Mouse (Mus musculus) heart, embryonic 11.5 days (tissue): ENCODE measurements at regions not wholly inside any gene's neighbourhood (a gene's known extent, or its start where the extent isn't known, plus 50 kb on each side); places are given as distances from the start of the nearest gene placed in this dataset.

Source experiments
- ATAC-seq: fragments of 200-750 bp; cut with Nextera tagmentation; replicated peaks from 2 replicates; pipeline ENCODE4 v1.8.0; 2017; ENCODE audit warnings: moderate library complexity; ENCODE audit not compliant: insufficient number of reproducible peaks, low FRiP score, low TSS enrichment
- H3K27ac ChIP-seq: fragments of 300-500 bp; sonication (generic); 2 replicates; pipeline ENCODE4 v1.5.1; 2014; ENCODE audit warnings: mild to moderate bottlenecking, low read depth, low read length
- H3K27me3 ChIP-seq: fragments of 300-500 bp; sonication (generic); 2 replicates; pipeline ENCODE4 v1.6.1; 2014; ENCODE audit warnings: mild to moderate bottlenecking, low read length, mixed read lengths; ENCODE audit not compliant: control insufficient read depth, insufficient read depth
- H3K36me3 ChIP-seq: fragments of 300-500 bp; sonication (generic); 2 replicates; pipeline ENCODE4 v1.6.1; 2014; ENCODE audit warnings: mild to moderate bottlenecking, low read length, moderate library complexity, mixed read lengths; ENCODE audit not compliant: control insufficient read depth, insufficient read depth
- H3K4me1 ChIP-seq: fragments of 300-500 bp; sonication (generic); 2 replicates; pipeline ENCODE4 v1.6.1; 2014; ENCODE audit warnings: low read length; ENCODE audit not compliant: control insufficient read depth, insufficient read depth
- H3K4me2 ChIP-seq: fragments of 300-500 bp; sonication (generic); 2 replicates; pipeline ENCODE4 v1.6.1; 2014; ENCODE audit warnings: mild to moderate bottlenecking, moderate library complexity
- H3K4me3 ChIP-seq: fragments of 300-500 bp; sonication (generic); 2 replicates; pipeline ENCODE4 v1.5.1; 2014; ENCODE audit warnings: low read depth, low read length
- H3K9ac ChIP-seq: fragments of 300-500 bp; sonication (generic); 2 replicates; pipeline ENCODE4 v1.6.1; 2014; ENCODE audit warnings: mild to moderate bottlenecking, low read depth, low read length, moderate library complexity
- H3K9me3 ChIP-seq: fragments of 300-500 bp; sonication (generic); replicated peaks from 2 replicates; pipeline ENCODE4 v1.6.1; 2016; ENCODE audit warnings: low read length; ENCODE audit not compliant: control insufficient read depth
- WGBS: fragments of 180-500 bp; shearing (Covaris S2); extraction: QIAGEN DNeasy Blood & Tissue Kit; methylation state at CpG from one replicate; pipeline ENCODE4 v1.1.7; 2014; ENCODE audit not compliant: insufficient replicate concordance; 5-methylcytosine and 5-hydroxymethylcytosine counted together

DNA sequence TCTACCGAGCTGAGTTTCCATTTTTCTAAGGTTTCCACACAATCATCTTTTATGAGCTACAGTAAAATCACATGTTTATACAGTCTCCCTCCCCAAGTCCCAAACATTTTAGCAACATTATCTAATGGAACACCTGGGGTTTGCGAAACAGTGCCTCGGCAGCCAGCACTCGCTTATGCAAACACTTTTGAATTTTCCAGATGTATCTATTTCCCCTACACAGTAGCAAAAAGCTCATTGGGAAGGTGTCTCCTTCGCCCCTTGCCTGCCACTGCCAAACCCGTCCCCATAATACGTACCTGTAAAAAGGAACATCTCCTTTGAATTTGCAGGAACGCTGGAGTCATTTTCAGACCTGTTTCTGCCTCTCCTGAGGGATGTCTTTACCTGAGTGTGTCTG is 149.6 kb upstream of the Mocs1 start:
- Histone ChIP-seq H3K27ac (no peak overlapping the region), H3K4me3 (no peak overlapping the region), H3K36me3 (no peaks in the 10 kb centered on the region), H3K9ac (no peak overlapping the region), H3K4me2 (no peak overlapping the region), H3K4me1 (no peaks in the 10 kb centered on the region), H3K27me3 (no peaks in the 10 kb centered on the region), H3K9me3 (no peaks in the 10 kb centered on the region)
- ATAC-seq, result no peak
- 79% methylated on average over 8 of the region's 8 CpGs for WGBS

- Histone ChIP-seq H3K9me3 (no peaks in the 10 kb centered on the region), H3K27me3 (no peaks in the 10 kb centered on the region), H3K4me2 (no peak overlapping the region), H3K9ac (no peak overlapping the region), H3K4me3 (no peak overlapping the region), H3K36me3 (no peaks in the 10 kb centered on the region), H3K27ac (no peak overlapping the region), H3K4me1 (no peaks in the 10 kb centered on the region)
- WGBS, result 76% methylated on average over 10 of the region's 10 CpGs
- ATAC-seq, result no peak
These were observed 149.0 kb upstream of the Mocs1 start for GRCm38 (mm10) chr17:49278973-49279727.

- H3K27me3 ChIP-seq, result no peaks in the 10 kb centered on the region
- ATAC-seq, result no peak
- H3K4me1 ChIP-seq, result no peaks in the 10 kb centered on the region
- H3K9ac ChIP-seq, result no peak overlapping the region
- no peaks in the 10 kb centered on the region for H3K36me3 ChIP-seq
- H3K4me2 ChIP-seq, result no peak overlapping the region
- no peak overlapping the region for H3K27ac ChIP-seq
- 80% methylated on average over 13 of the region's 13 CpGs for WGBS
- H3K9me3 ChIP-seq, result no peaks in the 10 kb centered on the region
- H3K4me3 ChIP-seq, result no peak overlapping the region
These were observed 146.8 kb upstream of the Mocs1 start for GRCm38 (mm10) chr17:49281344-49281743.

- no peaks in the 10 kb centered on the region for H3K27me3 ChIP-seq
- H3K27ac ChIP-seq, result no peak overlapping the region
- H3K9ac ChIP-seq, result no peak overlapping the region
- no peak overlapping the region for H3K4me2 ChIP-seq
- no peaks in the 10 kb centered on the region for H3K4me1 ChIP-seq
- H3K4me3 ChIP-seq, result no peak overlapping the region
- H3K36me3 ChIP-seq, result no peaks in the 10 kb centered on the region
- no peak for ATAC-seq
- 77% methylated on average over 10 of the region's 10 CpGs for WGBS
- no peaks in the 10 kb centered on the region for H3K9me3 ChIP-seq
These were observed 145.7 kb upstream of the Mocs1 start for GRCm38 (mm10) chr17:49282498-49282897.

GRCm38 (mm10) chr17:49283491-49283890 is 144.7 kb upstream of the Mocs1 start:
- H3K36me3 ChIP-seq, result no peaks in the 10 kb centered on the region
- H3K27me3 ChIP-seq, result no peaks in the 10 kb centered on the region
- no peak overlapping the region for H3K9ac ChIP-seq
- H3K4me3 ChIP-seq, result no peak overlapping the region
- no peaks in the 10 kb centered on the region for H3K9me3 ChIP-seq
- no peaks in the 10 kb centered on the region for H3K4me1 ChIP-seq
- ATAC-seq, result no peak
- 80% methylated on average over 5 of the region's 5 CpGs for WGBS
- H3K27ac ChIP-seq, result no peak overlapping the region
- no peak overlapping the region for H3K4me2 ChIP-seq

DNA sequence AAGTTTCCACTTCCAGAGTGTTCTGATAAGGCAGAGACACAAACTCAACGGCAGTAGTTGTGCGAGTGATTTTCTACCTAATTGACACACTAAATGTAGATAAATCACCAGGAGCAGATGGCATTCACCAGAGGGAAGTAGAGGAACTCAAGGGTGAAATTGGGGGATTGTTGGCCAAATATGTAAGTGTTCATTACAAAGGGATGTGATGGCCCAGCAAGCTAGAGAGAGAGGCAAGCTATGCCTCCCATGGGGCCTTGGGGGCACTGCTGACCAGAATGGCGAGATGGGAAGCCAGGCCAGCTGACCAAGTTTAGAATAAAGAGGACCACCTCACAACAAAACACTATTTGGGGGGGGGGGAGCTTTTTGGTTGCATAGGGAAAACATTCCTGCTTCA is 136.5 kb upstream of the Mocs1 start:
- H3K4me1 ChIP-seq, result no peaks in the 10 kb centered on the region
- no peak for ATAC-seq
- H3K27ac ChIP-seq, result no peak overlapping the region
- H3K36me3 ChIP-seq, result no peaks in the 10 kb centered on the region
- no peak overlapping the region for H3K9ac ChIP-seq
- no peaks in the 10 kb centered on the region for H3K9me3 ChIP-seq
- no peak overlapping the region for H3K4me2 ChIP-seq
- WGBS, result 68% methylated on average over 3 of the region's 3 CpGs
- no peaks in the 10 kb centered on the region for H3K27me3 ChIP-seq
- H3K4me3 ChIP-seq, result no peak overlapping the region

- no peak overlapping the region for H3K4me3 ChIP-seq
- H3K27ac ChIP-seq, result no peak overlapping the region
- no peak for ATAC-seq
- H3K9ac ChIP-seq, result no peak overlapping the region
- no peaks in the 10 kb centered on the region for H3K36me3 ChIP-seq
- no peaks in the 10 kb centered on the region for H3K9me3 ChIP-seq
- H3K4me2 ChIP-seq, result no peak overlapping the region
- 74% methylated on average over 3 of the region's 3 CpGs for WGBS
- no peaks in the 10 kb centered on the region for H3K27me3 ChIP-seq
- H3K4me1 ChIP-seq, result no peaks in the 10 kb centered on the region
These were observed 123.7 kb upstream of the Mocs1 start for GRCm38 (mm10) chr17:49304461-49304860.

- Histone ChIP-seq H3K4me1 (no peaks in the 10 kb centered on the region), H3K27ac (no peak overlapping the region), H3K27me3 (no peaks in the 10 kb centered on the region), H3K4me2 (no peak overlapping the region), H3K9me3 (no peaks in the 10 kb centered on the region), H3K9ac (no peak overlapping the region), H3K4me3 (no peak overlapping the region), H3K36me3 (no peaks in the 10 kb centered on the region)
- ATAC-seq, result no peak
- 72% methylated on average over 6 of the region's 6 CpGs for WGBS
These were observed 123.0 kb upstream of the Mocs1 start for GRCm38 (mm10) chr17:49305116-49305515.

DNA sequence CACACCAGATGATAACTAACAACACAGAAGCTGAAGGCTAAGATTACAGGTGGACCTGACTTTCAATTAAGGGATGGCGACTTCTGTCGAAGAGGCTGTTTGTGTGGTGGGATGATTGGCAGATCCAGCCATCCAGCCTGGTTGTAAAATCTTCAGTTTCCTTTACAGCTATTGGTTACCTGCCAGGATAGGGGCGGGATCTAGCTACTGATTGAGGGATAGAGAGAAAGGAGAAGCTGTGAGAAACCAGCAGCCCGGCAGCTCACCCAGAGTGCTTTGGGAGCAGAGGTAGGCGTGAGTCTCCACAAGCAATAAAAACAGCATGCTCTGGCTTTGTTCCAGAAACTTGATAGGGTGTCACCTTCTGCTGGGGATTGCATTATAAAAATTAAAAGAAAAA is 119.1 kb upstream of the Mocs1 start:
- H3K27me3 ChIP-seq, result no peaks in the 10 kb centered on the region
- H3K4me2 ChIP-seq, result peak overlapping the region; percentile 45
- ATAC-seq, result 0 out of 2 replicates have a peak, but pooled peaks have one; percentile 46
- 26% methylated on average over 5 of the region's 5 CpGs for WGBS
- H3K27ac ChIP-seq, result no peak overlapping the region
- H3K4me3 ChIP-seq, result peak overlapping the region; percentile 8; the same call in 1 of the 2 replicates
- H3K9ac ChIP-seq, result 0 out of 2 replicates have a peak overlapping the region, but pooled peaks have one; percentile 28
- no peaks in the 10 kb centered on the region for H3K9me3 ChIP-seq
- H3K4me1 ChIP-seq, result no peaks in the 10 kb centered on the region
- no peaks in the 10 kb centered on the region for H3K36me3 ChIP-seq
